Mouse (Mus musculus): ENCODE results near the gene Myo1c.
A peak's percentile ranks its signal among the peaks of the same experiment; 100 is the strongest.

Myo1c gene

GRCm38 (mm10) chr11:75650311-75650710, at the start of gene Myo1c:
Gene Myo1c, plus strand, starts transcription at chr11:75650504.
- no peak for DNase-seq (ENCODE audit: low spot score)

GRCm38 (mm10) chr11:75604826-75605225, 45.5 kb upstream of the Myo1c start:
- no peak for DNase-seq (ENCODE audit: low spot score)

GRCm38 (mm10) chr11:75605318-75605717, 45.0 kb upstream of the Myo1c start:
- no peak for DNase-seq (ENCODE audit: low spot score)

GRCm38 (mm10) chr11:75608776-75609175, 41.5 kb upstream of the Myo1c start:
- DNase-seq (ENCODE audit: low spot score), result no peak

GRCm38 (mm10) chr11:75610021-75610420, 40.3 kb upstream of the Myo1c start:
- DNase-seq (ENCODE audit: low spot score), result no peak

GRCm38 (mm10) chr11:75614769-75615168, 35.5 kb upstream of the Myo1c start:
- DNase-seq (ENCODE audit: low spot score), result no peak

GRCm38 (mm10) chr11:75615556-75615955, 34.7 kb upstream of the Myo1c start:
- DNase-seq (ENCODE audit: low spot score), result no peak

GRCm38 (mm10) chr11:75619133-75619532, 31.2 kb upstream of the Myo1c start:
- DNase-seq (ENCODE audit: low spot score), result no peak

GRCm38 (mm10) chr11:75620136-75620780, 30.0 kb upstream of the Myo1c start:
- no peak for DNase-seq (ENCODE audit: low spot score)

- no peak for DNase-seq (ENCODE audit: low spot score)
These were observed 28.9 kb upstream of the Myo1c start for GRCm38 (mm10) chr11:75621426-75621825.

GRCm38 (mm10) chr11:75622588-75623329, 27.5 kb upstream of the Myo1c start:
- no peak for DNase-seq (ENCODE audit: low spot score)

GRCm38 (mm10) chr11:75624102-75624554, 26.2 kb upstream of the Myo1c start:
- DNase-seq (ENCODE audit: low spot score), result no peak

GRCm38 (mm10) chr11:75625820-75626219, 24.5 kb upstream of the Myo1c start:
- no peak for DNase-seq (ENCODE audit: low spot score)

- DNase-seq (ENCODE audit: low spot score), result no peak
These were observed 20.2 kb upstream of the Myo1c start for GRCm38 (mm10) chr11:75630098-75630497.

GRCm38 (mm10) chr11:75630645-75631229, 19.6 kb upstream of the Myo1c start, which contains the start of gene Inpp5k:
Gene Inpp5k, plus strand, starts transcription at chr11:75630988.
- peak; percentile 76 for DNase-seq (ENCODE audit: low spot score)

GRCm38 (mm10) chr11:75631561-75632225, 18.6 kb upstream of the Myo1c start:
- DNase-seq (ENCODE audit: low spot score), result no peak

GRCm38 (mm10) chr11:75632921-75633320, 17.4 kb upstream of the Myo1c start:
- DNase-seq (ENCODE audit: low spot score), result no peak

- no peak for DNase-seq (ENCODE audit: low spot score)
These were observed 15.5 kb upstream of the Myo1c start for GRCm38 (mm10) chr11:75634801-75635200.

- DNase-seq (ENCODE audit: low spot score), result no peak
These were observed 15.0 kb upstream of the Myo1c start for GRCm38 (mm10) chr11:75635315-75635714.

GRCm38 (mm10) chr11:75643323-75643722, 7.0 kb upstream of the Myo1c start:
- no peak for DNase-seq (ENCODE audit: low spot score)

GRCm38 (mm10) chr11:75644684-75645083, 5.6 kb upstream of the Myo1c start:
- no peak for DNase-seq (ENCODE audit: low spot score)

GRCm38 (mm10) chr11:75647681-75648211, 2.6 kb upstream of the Myo1c start:
- no peak for DNase-seq (ENCODE audit: low spot score)
